Mouse (Mus musculus): ENCODE measurements at regions not wholly inside any gene's neighbourhood (a gene's known extent, or its start where the extent isn't known, plus 50 kb on each side); places are given as distances from the start of the nearest gene placed in this dataset.

- no peak for DNase-seq (ENCODE audit: extremely low spot score in 1 of 2, low spot score in 2 of 2)
- intact Hi-C loops (cut with DNase I), result loop anchor here (5.0 to 10.0 kb wide), 2 partner anchors 101 to 1629 kb away; partner anchors contain the start of gene Bcl11b
These were observed 365.9 kb downstream of the Vrk1 start for GRCm38 (mm10) chr12:106375886-106376285.

- intact Hi-C loops (cut with DNase I), result loop anchor here (5.0 to 10.0 kb wide), 2 partner anchors 101 to 1628 kb away; partner anchors contain the start of gene Bcl11b
- DNase-seq (ENCODE audit: extremely low spot score in 1 of 2, low spot score in 2 of 2), result no peak
These were observed 366.8 kb downstream of the Vrk1 start for GRCm38 (mm10) chr12:106376783-106377182.

DNA sequence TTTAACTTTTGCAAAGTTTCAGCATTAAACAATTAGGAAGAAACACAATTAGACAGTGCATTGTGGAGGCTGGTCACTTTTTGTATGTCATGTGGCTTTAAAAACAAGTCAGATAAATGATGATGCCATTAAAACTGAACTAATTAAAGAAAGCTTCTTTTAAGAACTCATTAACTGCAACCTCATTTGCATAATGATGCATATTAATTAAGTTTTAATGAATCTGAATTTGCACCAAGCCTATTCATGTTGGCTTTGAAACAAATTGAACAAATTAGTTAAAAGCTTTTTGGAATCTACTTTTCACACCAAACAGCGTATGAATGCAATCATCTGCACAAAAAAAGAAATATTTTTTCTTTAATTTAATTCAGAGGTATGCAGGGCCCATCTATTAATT lies 367.3 kb downstream of the Vrk1 start:
- DNase-seq (ENCODE audit: extremely low spot score in 1 of 2, low spot score in 2 of 2), result no peak
- intact Hi-C loops (cut with DNase I), result loop anchor here (5.0 to 10.0 kb wide), 2 partner anchors 100 to 1628 kb away; partner anchors contain the start of gene Bcl11b

- intact Hi-C loops (cut with DNase I), result loop anchor here (5.0 to 10.0 kb wide), 2 partner anchors 100 to 1627 kb away; partner anchors contain the start of gene Bcl11b
- DNase-seq (ENCODE audit: extremely low spot score in 1 of 2, low spot score in 2 of 2), result no peak
These were observed 367.7 kb downstream of the Vrk1 start for GRCm38 (mm10) chr12:106377761-106378160.

- DNase-seq (ENCODE audit: extremely low spot score in 1 of 2, low spot score in 2 of 2), result no peak
- intact Hi-C loops (cut with DNase I), result loop anchor here (5.0 to 10.0 kb wide), 2 partner anchors 99 to 1626 kb away; partner anchors contain the start of gene Bcl11b
These were observed 368.5 kb downstream of the Vrk1 start for GRCm38 (mm10) chr12:106378303-106379075.

GRCm38 (mm10) chr12:106379151-106379594 lies 369.1 kb downstream of the Vrk1 start:
- DNase-seq (ENCODE audit: extremely low spot score in 1 of 2, low spot score in 2 of 2), result no peak

DNA sequence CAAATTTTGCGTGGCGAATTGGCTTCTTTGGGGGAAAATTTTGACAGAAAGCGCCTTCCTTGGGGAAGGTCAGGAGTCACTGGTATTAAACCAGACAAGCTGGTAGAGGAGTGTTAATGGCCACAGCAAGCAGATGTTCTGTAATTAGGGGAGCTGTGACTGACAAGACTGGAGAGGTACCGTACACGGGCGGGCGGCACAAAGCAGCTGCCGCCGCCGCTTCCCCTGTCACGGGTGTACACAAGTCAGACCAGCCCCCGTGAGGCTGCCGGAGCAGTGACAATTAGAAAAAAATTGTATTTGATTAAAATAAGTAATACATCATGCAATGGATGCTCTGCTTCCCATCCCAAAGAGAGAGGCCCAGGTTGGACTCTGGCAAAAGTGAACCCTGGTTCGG lies 369.8 kb downstream of the Vrk1 start:
- intact Hi-C loops (cut with DNase I), result loop anchor here (5.0 to 10.0 kb wide), 2 partner anchors 98 to 1625 kb away; partner anchors contain the start of gene Bcl11b
- no peak for DNase-seq (ENCODE audit: extremely low spot score in 1 of 2, low spot score in 2 of 2)

More at GRCm38 (mm10) chr12:106379151-106379594, 369.1 kb downstream of the Vrk1 start:
- intact Hi-C loops (cut with DNase I), result loop anchor here (5.0 to 10.0 kb wide), 2 partner anchors 98 to 1626 kb away; partner anchors contain the start of gene Bcl11b

GRCm38 (mm10) chr12:106381821-106382220 lies 371.8 kb downstream of the Vrk1 start:
- DNase-seq (ENCODE audit: extremely low spot score in 1 of 2, low spot score in 2 of 2), result no peak
- intact Hi-C loops (cut with DNase I), result no loop called here

DNA sequence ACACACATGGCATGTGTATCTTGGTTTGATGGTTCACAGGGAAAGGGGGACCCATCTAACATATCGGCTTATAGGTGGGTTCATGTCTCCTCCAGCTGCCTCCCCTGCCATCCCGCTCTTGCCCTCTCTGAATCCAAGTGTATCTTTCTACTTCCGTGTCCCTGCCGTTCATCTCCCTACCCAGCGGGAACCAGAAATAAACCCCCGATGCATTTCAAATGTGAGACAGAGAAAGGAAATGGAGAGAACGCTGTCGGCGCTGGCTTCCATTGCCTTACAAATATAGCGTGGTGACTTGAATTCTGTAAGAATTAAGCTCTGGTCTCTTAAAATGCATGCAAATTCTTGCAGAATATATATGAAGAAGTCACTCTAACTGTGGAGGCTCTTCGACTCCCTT lies 379.2 kb downstream of the Vrk1 start:
- intact Hi-C loops (cut with DNase I), result no loop called here

GRCm38 (mm10) chr12:106392316-106392715 lies 382.3 kb downstream of the Vrk1 start:
- no peak for DNase-seq (ENCODE audit: extremely low spot score in 1 of 2, low spot score in 2 of 2)
- intact Hi-C loops (cut with DNase I), result no loop called here

More for the DNA sequence above, 379.2 kb downstream of the Vrk1 start:
- DNase-seq (ENCODE audit: extremely low spot score in 1 of 2, low spot score in 2 of 2), result no peak

GRCm38 (mm10) chr12:106399085-106399484 lies 389.1 kb downstream of the Vrk1 start:
- intact Hi-C loops (cut with DNase I), result no loop called here
- no peak for DNase-seq (ENCODE audit: extremely low spot score in 1 of 2, low spot score in 2 of 2)

GRCm38 (mm10) chr12:106411075-106411474 lies 401.0 kb downstream of the Vrk1 start:
- intact Hi-C loops (cut with DNase I), result no loop called here
- no peak for DNase-seq (ENCODE audit: extremely low spot score in 1 of 2, low spot score in 2 of 2)

- no peak for DNase-seq (ENCODE audit: extremely low spot score in 1 of 2, low spot score in 2 of 2)
- intact Hi-C loops (cut with DNase I), result no loop called here
These were observed 416.6 kb downstream of the Vrk1 start for GRCm38 (mm10) chr12:106426631-106427030.

DNA sequence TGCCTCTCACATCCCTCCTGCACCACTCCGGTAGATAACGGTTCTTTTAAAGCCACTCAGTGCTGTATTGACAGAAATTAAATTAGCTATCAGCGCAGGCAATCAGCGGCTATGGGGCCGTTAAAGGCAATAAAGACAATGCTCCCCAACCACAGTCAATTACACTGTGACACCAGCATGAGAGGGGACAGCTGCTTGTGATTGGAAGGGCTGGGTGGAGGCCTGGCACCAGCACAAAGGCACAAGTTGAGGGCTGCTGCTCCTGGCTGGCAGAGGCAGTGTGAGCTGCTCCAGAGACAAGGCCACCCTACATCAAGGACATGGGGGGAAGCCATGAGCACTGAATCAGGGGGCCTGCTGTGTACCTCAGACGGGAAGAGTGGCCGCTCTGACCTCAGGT lies 420.0 kb downstream of the Vrk1 start:
- no peak for DNase-seq (ENCODE audit: extremely low spot score in 1 of 2, low spot score in 2 of 2)

GRCm38 (mm10) chr12:106445151-106445550 lies 435.1 kb downstream of the Vrk1 start:
- no peak for DNase-seq (ENCODE audit: extremely low spot score in 1 of 2, low spot score in 2 of 2)
- intact Hi-C loops (cut with DNase I), result no loop called here

More for the DNA sequence above, 420.0 kb downstream of the Vrk1 start:
- intact Hi-C loops (cut with DNase I), result no loop called here

DNA sequence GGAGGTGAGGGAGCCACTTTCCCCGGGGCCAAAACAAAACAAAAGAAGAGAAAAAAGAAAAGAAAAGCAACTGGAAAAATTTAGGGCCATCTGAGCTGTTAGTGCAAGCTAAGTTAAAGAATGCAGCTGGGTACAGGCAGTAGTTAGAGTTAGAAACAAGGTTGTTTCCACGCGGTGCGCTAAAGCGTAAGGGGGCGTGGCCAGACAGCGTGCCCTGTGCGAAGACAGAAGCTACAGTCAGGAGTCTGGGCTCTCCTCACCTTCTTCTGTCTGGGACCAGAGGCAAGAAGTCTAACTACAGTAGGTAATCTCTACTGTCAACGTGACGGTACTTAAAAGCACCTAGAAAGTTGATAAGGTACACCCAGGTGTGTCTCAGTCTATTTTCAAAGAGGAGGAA lies 435.9 kb downstream of the Vrk1 start:
- no peak for DNase-seq (ENCODE audit: extremely low spot score in 1 of 2, low spot score in 2 of 2)
- intact Hi-C loops (cut with DNase I), result no loop called here

DNA sequence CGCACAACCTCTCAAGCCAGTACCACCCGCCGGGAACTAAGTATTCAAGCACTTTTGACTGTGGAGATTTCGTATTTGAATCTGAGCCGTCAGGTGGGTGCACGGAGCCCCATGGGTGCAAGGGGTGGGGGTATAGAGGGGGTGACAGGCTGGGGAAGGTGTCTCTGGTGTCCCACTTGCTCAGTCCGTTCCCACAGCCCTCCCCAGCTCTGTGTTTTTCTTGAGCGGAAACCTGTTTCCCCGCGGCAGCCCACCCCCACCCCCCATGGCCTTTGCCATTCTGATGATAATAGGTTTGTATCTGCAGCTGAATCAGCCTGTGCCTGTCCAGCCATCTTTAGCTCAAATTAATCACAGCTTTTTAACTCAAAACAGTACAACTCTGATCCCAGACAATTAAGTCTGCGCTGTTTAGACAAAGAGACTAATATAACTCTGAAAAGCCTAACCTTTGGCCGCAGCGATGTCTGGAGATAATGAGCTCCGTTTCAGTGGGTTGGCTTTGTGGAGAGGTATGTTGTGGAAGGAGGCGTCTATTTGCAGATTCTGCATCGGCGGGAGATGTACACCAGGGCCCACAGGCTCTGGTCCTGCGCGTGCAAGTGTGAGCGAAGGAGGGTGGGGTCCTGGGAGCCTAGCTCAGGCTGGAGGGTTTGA lies 437.0 kb downstream of the Vrk1 start:
- intact Hi-C loops (cut with DNase I), result no loop called here
- DNase-seq (ENCODE audit: extremely low spot score in 1 of 2, low spot score in 2 of 2), result no peak

GRCm38 (mm10) chr12:106448551-106448950 lies 438.5 kb downstream of the Vrk1 start:
- intact Hi-C loops (cut with DNase I), result no loop called here
- DNase-seq (ENCODE audit: extremely low spot score in 1 of 2, low spot score in 2 of 2), result no peak

GRCm38 (mm10) chr12:106453491-106453890 lies 443.5 kb downstream of the Vrk1 start:
- intact Hi-C loops (cut with DNase I), result no loop called here
- DNase-seq (ENCODE audit: extremely low spot score in 1 of 2, low spot score in 2 of 2), result no peak

DNA sequence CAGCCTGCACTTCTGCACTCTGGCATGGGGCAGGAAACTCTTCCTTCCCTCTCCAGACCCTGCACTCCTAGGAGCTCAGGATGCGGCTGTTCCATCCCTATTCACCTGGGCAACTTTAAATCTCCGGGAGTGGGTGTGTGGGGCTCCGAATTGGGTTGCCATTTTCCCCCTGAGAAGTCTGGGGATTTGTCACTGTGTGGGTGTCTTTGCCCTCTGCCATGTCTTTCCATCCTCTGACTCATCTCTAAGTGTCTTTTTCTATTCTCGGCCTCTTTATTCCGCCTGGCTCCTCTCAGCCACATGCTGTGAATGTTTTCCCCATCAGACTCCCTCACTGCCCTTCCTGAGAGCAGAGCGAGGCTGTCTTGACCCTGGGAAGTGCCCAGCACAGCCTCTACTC lies 448.2 kb downstream of the Vrk1 start:
- intact Hi-C loops (cut with DNase I), result no loop called here
- no peak for DNase-seq (ENCODE audit: extremely low spot score in 1 of 2, low spot score in 2 of 2)
